Mouse (Mus musculus): Measurements from ENCODE around the gene Tufm.
A peak's percentile ranks its signal among the peaks of the same experiment; 100 is the strongest.

The Tufm gene

DNA sequence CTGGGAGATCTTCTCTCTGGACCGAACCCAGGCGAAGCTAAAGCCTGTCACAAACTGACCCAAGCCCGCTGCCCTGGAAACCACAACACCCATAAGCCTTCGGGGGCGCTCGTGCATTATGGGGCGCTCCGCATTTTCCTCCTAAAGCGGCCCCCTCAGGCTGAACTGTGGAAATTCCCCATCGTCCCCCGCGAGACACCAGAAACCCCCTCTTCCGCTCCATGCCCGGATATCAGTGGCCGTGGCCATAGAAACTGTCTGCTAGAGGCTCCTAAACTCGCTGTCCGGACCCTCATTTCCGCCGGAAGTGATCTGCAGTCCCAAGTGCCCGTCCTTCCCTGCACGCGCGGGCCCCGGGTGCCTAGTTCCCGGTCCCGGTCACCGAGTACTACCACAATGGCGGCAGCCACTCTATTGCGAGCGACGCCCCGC lies at the start of gene Tufm:
Tufm (plus strand) TSS at position 310 of the 432 bp plus-strand sequence.
- peak; percentile 91 to 92 for DNase-seq (ENCODE audit: low spot score in 2 of 2)

DNA sequence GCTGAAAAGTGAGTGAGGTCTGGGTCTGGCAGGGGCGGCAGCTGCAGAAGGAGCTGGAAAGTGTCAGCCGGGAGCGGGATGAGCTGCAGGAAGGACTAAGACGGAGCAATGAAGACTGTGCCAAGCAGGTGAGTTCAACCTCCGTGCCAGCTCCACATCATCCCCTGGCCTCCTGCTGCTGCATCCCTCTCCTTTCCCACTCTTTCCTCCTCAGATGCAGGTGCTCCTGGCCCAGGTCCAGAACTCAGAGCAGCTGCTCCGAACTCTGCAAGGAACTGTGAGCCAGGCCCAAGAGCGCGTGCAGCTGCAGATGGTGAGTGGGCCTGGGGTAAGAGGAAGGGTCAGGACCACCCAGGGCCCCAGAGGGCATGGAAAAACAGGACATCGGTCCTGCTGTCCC lies 47.0 kb upstream of the Tufm start:
- DNase-seq (ENCODE audit: low spot score in 2 of 2) = no peak

DNA sequence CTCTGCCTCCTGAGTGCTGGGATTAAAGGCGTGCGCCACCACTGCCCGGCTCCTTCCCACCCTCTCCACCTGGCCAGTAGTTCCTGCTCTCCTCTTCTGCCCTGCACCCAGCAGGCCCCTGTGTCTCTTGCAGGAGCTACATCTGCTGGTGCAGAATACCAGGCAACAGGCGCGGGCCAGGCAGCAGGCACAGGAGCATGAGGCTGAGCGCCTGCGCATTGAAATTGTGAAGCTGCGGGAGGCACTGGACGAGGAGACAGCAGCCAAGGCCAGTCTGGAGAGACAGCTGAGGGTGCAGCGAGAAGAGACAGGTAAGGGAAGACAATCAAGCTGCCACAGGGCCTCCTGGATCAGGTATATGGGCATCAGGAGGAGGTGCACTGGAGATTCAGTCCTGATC lies 43.2 kb upstream of the Tufm start:
- no peak for DNase-seq (ENCODE audit: low spot score in 2 of 2)

DNA sequence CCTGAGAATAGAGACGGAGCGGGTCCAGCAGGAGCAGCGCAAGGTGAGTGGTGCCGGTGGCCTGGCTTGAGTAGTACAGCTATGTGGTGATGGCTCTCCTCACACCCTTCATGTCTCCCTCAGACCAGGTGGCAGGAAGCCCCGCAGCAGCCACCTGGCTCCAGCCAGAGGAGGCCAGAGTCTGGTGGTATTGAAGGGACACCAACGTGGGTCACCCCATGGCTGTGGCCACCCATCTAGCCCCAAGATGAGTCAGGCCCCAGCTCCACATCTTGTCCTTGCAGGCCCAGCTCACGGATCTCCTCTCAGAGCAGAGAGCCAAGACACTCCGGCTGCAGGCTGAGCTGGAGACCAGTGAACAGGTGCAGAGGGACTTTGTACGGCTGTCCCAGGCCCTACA lies 42.6 kb upstream of the Tufm start:
- DNase-seq (ENCODE audit: low spot score in 2 of 2) = no peak

DNA sequence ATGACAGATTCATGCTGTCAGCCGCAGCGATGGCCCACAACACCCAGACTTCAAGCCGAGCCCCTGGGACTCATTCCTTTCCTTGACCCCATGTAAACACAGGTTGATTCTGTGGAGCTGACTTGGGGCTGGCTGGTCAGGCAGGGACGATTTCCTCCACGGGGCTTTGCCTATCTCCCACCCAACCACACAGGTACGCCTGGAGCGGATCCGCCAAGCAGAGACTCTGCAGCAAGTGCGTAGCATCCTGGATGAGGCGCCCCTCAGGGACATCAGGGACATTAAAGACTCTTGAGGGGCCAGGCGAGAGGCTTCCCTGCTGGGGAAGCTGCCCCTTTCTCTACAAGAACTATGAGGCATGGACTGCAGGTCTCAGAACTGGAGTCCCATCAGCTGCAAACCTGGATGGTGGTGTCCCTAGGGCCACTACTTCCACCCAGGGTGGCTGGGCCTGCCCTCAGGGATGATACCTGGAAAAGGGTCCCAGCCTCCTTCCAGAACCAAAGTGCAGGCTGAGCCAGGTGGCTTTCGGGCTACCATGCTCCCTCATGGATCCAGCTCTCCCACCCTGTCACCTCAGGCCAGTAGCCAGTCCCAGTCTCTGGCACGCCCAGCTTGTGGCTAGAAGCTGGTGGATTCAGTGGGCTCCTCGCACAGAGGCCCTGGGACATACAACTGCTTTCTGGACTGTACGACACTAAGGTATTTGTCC lies 41.9 kb upstream of the Tufm start:
- DNase-seq (ENCODE audit: low spot score in 2 of 2) = no peak

DNA sequence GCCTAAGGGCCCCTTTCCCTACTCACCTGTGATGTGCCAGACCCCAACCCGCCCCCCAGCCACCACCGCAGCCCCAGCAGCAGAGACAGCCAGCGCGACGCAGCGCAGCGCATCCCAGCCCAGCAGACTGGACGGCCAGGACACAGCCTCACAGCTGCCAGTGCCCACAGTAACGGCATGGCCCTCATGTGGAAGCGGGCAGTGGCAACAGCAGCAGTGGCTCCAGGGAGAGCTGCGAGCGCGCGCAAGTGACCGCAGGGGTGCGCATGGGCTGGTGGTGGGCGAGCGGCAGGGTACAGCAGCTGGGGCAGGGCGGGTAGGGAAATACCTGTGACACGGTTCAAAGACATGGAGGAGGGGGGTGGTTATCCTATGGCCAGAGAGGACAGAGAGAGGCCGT lies 40.9 kb upstream of the Tufm start:
- DNase-seq (ENCODE audit: low spot score in 2 of 2) = no peak

DNA sequence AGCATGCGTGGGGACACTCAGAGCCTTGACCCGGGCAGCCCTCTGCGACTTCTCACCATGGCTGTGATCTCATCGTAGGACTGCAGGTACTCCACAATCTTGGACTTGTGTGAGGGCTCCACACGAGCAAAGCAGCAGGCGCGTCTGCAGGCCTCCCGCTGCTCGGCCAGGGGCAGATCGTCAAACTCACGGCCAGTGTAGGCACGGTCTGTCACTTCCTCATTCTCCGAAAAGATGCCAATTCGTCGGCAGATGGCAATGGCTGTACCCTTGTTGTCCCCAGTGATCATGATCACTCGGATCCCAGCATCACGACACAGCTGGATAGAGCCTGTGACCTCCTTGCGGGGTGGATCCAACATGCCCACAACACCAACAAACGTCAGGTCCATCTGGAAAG lies 38.7 kb upstream of the Tufm start:
- DNase-seq (ENCODE audit: low spot score in 2 of 2) = no peak

DNA sequence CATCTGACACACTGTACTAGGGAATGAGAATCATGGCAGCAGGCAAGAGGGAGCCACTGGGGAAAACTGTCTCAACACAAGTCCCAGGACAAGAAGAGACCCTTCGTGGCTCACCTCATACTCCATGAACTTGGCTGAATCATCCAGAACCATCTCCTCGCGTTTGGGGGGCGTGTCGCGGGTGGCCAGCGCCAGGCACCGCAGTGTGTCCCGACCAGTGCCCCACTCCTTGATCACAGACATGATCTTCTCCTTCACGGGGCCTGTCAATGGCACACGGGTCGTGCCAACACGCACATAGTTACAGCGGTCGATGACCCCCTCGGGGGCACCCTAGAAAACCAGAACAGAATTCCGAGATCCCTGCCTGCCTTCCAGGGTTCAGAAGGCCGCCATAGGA lies 37.2 kb upstream of the Tufm start:
- no peak for DNase-seq (ENCODE audit: low spot score in 2 of 2)

DNA sequence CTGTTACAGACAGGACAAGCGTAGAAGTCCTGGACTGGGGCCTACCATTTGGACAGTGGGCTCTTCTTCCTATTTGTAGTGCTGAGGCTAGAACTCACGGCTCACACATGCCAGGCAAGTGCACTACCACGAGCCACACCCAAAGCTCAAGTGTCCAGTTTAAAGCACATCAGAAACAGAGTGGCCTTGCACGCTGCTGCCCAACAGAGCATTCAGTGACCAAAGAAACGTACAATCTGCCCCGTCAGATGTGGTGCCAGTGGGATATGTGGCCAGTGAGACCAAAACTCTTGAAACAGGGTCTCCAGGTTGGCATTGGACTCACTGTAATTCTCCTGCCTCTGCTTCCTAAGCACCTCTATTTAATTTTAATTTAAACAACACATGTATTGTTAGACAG lies 36.5 kb upstream of the Tufm start:
- no peak for DNase-seq (ENCODE audit: low spot score in 2 of 2)

DNA sequence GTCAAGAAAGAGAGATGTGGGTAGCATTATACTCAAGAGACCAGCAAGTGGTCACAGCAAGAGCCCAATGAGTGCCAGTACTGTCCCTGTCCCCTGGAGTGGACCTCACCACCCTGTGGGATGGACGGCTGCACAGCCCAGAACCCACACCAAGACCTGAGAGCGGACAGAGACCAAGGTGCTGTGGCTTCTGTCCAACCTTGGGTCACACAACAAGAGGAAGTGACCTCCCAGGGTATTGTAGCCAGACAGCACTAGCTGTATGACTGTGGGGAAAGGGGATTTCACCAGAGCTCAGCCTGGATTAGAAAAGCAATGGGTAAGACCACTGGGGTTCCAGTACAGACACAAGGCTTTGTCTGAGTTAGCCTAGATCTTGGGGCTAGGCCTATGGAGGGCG lies 34.9 kb upstream of the Tufm start:
- no peak for DNase-seq (ENCODE audit: low spot score in 2 of 2)

DNA sequence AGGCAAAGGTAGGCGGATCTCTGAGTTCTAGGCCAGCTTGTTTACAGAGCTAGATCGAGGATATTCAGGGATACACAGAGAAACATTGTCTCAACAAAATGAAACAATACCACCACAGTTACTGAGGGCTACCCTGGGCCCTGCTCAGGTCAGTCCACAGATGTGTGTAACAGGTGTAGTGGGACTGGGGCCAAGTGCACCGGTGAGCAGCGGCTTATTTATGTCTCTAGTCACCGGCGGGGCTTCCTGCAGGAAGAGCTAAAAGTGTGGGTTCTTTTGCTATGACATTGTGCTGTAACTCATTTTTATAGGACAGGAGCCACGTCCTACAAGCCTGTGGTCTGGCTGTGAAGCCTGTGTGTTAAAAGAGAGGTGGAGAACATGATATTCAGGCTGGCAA lies 33.3 kb upstream of the Tufm start:
- no peak for DNase-seq (ENCODE audit: low spot score in 2 of 2)

DNA sequence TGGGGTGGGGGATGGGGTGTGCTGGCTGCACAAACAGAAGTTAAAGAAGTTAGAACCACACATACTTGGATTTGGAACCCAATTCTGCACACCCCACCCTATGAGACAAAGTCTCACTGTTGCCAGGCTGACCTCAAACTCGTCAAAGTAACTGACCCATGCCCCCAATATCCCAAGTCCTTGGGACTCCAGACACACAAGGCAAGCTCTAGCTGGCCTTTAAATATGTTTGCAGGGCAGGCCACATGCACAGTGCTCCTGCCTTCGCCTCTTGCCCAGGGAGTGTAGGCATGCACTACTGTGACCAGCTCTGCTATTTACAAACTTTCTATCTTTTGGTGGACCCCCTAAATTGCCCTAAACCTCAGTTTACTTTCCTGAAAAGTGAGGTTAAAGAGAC lies 31.9 kb upstream of the Tufm start:
- DNase-seq (ENCODE audit: low spot score in 2 of 2) = no peak

DNA sequence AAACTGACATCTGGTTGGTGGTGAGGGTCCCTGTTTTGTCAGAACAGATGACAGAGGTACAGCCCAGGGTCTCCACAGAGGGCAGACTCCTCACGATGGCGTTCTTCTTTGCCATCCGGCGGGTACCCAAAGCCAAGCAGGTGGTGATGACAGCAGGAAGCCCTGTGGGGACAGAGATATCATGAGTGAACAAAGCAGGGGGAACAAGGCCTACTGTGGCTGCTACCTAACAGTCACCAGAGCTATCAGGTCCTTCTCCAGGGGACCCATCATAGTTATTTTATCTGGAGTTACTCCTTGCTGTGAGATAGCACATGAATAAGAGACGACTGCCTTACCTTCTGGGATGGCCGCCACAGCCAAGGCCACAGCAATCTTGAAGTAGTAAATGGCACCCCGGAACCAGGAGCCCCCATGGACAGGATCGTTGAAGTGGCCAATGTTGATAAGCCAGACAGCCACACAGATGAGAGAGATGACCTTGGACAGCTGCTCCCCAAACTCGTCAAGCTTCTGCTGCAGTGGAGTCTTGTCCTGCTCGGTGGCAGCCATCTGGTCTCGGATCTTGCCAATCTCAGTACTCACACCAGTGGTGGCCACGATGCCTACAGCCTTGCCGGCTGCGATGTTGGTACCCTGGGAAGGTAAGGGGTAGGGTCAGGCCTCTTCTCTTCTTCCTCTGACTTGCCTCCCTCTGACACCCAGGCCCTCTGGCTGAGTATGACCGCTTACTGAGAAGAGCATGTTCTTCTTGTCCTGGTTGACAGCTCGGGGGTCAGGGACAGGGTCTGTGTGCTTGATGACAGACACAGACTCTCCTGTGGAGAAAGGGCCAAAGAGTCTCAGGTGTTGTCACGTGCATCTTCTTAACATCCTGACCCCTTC lies 30.5 kb upstream of the Tufm start:
- DNase-seq (ENCODE audit: low spot score in 2 of 2) = no peak

DNA sequence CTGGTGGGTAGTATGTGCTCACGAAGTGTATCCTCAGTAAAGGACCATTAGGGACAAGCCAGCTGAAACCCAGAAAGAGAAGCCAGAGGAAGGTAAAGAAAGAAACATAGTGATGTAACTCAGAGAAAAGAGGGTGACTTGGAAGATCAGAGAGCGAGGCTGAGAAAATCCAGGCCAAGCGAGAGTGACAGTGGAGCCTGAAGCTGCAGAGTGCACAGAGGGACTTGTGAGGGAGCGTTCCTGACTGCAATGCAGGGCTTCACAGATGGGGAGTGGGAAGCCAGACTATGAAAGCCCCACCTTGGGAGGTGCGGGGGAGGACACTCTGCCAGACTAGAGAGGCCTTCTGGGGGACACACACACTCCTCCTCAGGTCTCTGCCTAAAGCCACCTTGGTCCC lies 28.9 kb upstream of the Tufm start:
- no peak for DNase-seq (ENCODE audit: low spot score in 2 of 2)

DNA sequence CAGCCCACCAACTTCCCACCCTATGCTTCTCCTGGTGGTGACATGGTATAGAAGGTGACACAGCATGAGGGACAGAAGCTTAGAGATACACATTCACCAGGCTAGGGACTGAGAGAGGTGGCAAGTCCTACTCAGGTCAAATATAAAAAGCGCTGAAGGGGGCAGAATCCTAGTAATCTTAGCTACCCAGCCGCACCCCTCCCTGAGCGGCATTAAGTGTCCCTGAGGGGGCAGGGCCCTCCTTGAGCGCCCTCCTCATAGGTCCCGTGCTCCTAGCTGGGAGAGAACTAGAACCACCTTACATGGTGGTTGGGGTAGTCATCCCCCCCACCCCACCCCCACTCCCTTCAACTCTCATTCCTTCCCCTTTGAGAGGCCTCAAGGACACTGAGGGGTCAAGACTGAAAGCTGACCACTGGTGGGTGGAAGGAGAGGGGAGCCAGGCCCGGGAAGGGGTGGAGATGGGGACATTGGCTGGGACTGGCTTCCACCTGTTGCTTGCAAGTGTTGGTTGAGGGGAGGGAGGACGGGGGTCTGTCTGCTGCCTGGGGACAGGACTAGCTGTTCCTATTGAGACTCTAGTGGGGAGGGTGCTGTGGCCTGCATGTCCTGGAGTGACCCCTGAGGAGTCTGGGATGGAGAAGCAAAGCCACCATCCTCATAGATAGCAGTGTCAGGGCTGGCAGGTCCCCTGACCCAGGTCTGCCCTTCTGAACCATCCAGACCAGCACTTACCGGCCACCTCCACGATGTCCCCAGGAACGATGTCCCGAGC lies 28.1 kb upstream of the Tufm start:
- DNase-seq (ENCODE audit: low spot score in 2 of 2) = no peak

DNA sequence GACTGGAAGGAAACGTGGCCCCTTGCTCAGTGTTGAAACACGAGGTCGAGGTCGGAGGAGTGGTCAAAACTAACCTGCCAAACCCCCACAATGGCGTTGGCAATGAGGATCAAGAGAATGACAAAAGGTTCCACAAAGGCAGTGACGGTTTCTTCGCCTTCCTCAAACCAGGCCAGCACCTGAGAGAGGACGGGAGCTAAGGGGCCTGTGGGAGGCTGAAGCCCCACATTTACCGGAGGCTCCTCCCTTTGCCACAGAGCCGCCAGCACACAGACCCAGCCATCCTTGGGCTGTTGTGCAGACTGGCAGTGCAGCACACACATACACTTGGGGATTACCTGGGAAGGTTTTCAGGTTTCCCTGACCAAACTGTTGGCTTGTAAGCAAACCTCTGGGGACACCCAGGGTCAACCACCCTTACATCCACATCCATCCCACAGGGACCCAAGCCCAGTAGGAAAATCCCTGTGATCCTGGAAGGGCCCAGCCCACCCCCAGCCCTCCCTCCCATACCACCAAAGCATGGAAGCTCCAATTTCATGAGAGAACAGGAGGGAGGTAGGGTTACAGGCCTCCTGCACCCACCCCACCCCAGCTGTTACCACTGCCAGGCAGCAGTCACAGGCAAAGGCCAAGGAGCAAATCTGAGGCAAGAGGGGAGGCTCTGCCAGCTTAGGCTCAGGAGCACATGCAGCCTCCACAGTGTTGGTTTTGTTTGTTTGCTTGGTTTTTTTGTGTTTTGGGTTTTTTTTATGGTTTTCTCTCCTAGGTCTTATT lies 26.4 kb upstream of the Tufm start:
- no peak for DNase-seq (ENCODE audit: low spot score in 2 of 2)

DNA sequence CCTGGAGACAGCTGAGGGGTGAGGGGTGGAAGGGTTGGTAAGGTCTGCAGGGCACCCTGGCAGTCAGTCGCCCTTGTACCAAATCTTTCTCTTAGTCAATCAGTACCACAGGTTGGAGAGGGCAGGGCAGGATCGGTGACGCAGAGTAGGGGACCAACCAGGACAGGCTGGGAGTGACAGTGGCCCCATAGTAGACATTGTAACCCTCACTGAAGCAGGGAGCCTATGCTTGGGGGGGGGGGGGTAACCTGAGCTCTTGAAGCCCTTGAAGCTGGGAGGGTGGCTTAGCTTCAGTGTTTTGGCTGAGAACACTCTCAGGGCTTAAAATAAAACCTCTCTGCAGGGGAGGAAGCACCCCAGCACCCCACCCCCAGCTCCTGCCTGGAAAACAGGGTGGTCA lies 25.5 kb upstream of the Tufm start:
- no peak for DNase-seq (ENCODE audit: low spot score in 2 of 2)

DNA sequence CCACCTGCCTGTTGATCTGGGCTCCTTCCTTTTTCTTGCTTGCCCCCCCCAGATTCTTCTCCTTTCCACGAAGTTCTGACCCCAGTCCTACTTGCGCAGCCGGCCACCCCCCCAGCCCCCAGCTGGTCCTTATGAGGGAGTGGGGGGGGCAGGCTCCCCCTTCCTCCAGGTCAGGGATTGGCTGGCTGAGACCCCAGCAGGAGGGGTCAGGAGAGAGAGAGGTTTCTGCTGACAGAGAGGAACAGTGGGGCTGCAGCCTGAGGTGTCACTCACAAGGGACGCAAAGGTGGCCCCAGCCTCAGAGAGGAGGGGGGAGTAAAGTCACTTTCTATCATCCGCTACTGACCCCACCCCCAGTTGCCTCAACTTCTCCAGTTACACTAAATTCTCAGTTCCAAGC lies 24.2 kb upstream of the Tufm start, which contains the start of gene Atp2a1:
Atp2a1 (minus strand) TSS at position 105 of the 400 bp plus-strand sequence.
- DNase-seq (ENCODE audit: low spot score in 2 of 2) = no peak

DNA sequence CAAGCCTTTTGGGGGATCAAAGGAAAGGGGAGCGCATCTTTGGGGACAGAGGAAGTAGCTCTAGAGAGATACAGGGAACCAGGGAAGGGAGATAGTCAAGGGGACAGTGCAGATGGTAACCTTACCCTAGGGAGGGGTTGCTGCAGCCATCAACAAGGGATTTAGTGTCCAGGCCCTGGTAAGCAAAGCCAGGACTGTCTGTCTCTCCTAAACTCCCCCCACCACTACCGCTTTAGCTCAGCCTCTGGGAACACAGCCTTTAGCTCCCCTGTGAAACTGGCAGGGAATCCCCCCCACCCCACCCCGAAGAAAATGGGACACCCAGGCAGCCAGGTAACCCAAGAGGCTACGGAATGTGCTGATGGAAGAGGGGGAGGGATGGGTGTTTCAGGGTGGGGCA lies 23.6 kb upstream of the Tufm start:
- DNase-seq (ENCODE audit: low spot score in 2 of 2) = no peak

DNA sequence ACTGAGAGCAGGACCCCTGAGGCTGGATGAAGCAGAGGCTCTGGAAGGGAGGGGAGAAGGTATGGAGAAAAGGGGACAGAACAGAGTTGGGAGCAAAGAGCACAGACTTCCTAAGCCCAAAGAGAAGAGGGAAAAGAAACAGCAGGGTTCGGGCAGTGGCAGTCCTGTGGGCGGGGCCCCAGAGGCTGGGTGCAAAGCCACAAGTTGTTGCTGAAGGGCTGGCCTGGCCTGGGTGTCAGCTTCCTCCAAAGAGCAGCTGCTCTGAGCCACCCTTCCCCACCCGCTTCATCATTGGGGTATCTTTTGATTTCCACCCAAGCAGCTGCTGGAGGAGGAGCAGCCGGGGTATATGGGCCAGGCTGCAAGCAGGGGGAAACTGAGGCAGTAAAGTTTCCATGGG lies 23.0 kb upstream of the Tufm start:
- no peak for DNase-seq (ENCODE audit: low spot score in 2 of 2)

DNA sequence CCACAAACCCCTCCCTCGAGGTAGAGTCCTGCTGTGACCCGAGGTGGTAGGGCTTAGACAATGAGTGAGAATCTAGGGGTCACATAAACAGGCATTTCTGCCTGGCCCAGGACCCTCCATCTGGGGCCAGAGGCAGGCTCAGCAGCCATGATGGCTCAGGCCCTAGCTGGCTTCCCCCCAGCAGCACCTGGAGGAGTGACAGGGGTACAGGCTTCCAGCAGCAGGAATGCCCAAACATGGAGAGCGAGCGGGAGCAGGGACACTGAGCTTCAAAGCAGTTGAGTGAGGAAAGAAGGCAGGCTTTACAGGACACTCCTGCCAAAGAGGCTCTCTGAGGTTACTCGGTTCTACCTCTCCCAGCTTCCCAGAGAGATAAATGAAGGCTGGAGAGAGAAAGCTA lies 22.3 kb upstream of the Tufm start:
- no peak for DNase-seq (ENCODE audit: low spot score in 2 of 2)

All from thymus, postnatal 10 days (tissue).